Mouse (Mus musculus) CH12.LX (cell line): ENCODE measurements around the gene Rnd3. TPM values are rescaled to one million over a fixed set of nuclear protein-coding genes. Genes with fewer than 3 reads are reported as not detected.

Experiments used
- DNase-seq: peaks from one replicate; pipeline ENCODE4 v3.0.0-alpha.2; 2013; ENCODE audit errors: extremely low read depth
- H3K27ac ChIP-seq: 2 replicates; pipeline ENCODE4 v1.5.1; 2012; ENCODE audit warnings: low read depth, mild to moderate bottlenecking, control low read depth, moderate library complexity; ENCODE audit not compliant: insufficient read depth
- H3K27me3 ChIP-seq: replicated peaks from 2 replicates; pipeline ENCODE3; 2012; ENCODE audit warnings: inconsistent platforms
- H3K36me3 ChIP-seq, 2 experiments: replicated peaks in 1 of 2; 2 replicates each; pipeline versions ENCODE3 to v1.6.1; 2012; ENCODE audit warnings: inconsistent platforms in 1 of 2, low read length in 1 of 2, mild to moderate bottlenecking in 1 of 2, mixed read lengths in 1 of 2, moderate library complexity in 1 of 2; ENCODE audit not compliant: control insufficient read depth in 1 of 2, insufficient read depth in 1 of 2
- H3K4me1 ChIP-seq, 2 experiments: 2 replicates each; pipeline ENCODE4 v1.6.1; 2012; ENCODE audit warnings: inconsistent platforms in 1 of 2, moderate library complexity in 1 of 2; ENCODE audit not compliant: insufficient read depth in 2 of 2, control insufficient read depth in 1 of 2
- H3K4me2 ChIP-seq: 2 replicates; pipeline ENCODE4 v1.6.1; 2012; ENCODE audit warnings: low read depth, mild to moderate bottlenecking, control low read depth; ENCODE audit not compliant: poor library complexity, insufficient read depth, severe bottlenecking
- H3K4me3 ChIP-seq, 3 experiments: fragments of 150-350 bp in 1 of 3; sonication (generic) in 1 of 3; replicated peaks in 1 of 3; 2 replicates each; pipeline versions ENCODE3 to v1.5.1; 2011 to 2012; ENCODE audit warnings: low read depth in 2 of 3, low read length in 2 of 3, mild to moderate bottlenecking in 2 of 3, moderate library complexity in 2 of 3, control low read depth in 1 of 3, improper control_type of control experiment in 1 of 3, inconsistent platforms in 1 of 3, mixed read lengths in 1 of 3; ENCODE audit not compliant: poor library complexity in 1 of 3
- H3K79me2 ChIP-seq: replicated peaks from 2 replicates; pipeline ENCODE4 v1.6.1; 2012; ENCODE audit warnings: mild to moderate bottlenecking, moderate library complexity; ENCODE audit not compliant: control insufficient read depth, poor library complexity, insufficient read depth, severe bottlenecking; ENCODE audit errors: extremely low read depth
- H3K9ac ChIP-seq: 2 replicates; pipeline ENCODE4 v1.6.1; 2012; ENCODE audit warnings: low read depth, mild to moderate bottlenecking, control low read depth, moderate library complexity; ENCODE audit not compliant: insufficient read depth
- H3K9me3 ChIP-seq: replicated peaks from 2 replicates; pipeline ENCODE3; 2012; ENCODE audit warnings: low read length, inconsistent platforms, mixed read lengths
- BHLHE40 ChIP-seq: IDR thresholded peaks from 2 replicates; pipeline ENCODE4 v1.6.1; 2011; ENCODE audit warnings: mild to moderate bottlenecking, low read depth, low read length, improper control_type of control experiment
- CHD1 ChIP-seq: IDR thresholded peaks from 2 replicates; pipeline ENCODE4 v1.6.1; 2012; ENCODE audit warnings: low read depth, low read length, improper control_type of control experiment, inconsistent platforms
- ELF1 ChIP-seq: IDR thresholded peaks from 2 replicates; pipeline ENCODE4 v1.6.1; 2014; ENCODE audit warnings: low read depth, mild to moderate bottlenecking, inconsistent platforms, low read length, improper control_type of control experiment
- ETS1 ChIP-seq: conservative IDR thresholded peaks from 2 replicates; pipeline ENCODE4 v1.6.1; 2012; ENCODE audit warnings: low read depth, mild to moderate bottlenecking, inconsistent platforms, low read length, improper control_type of control experiment, moderate library complexity
- GABPA ChIP-seq: IDR thresholded peaks from 2 replicates; pipeline ENCODE4 v1.6.1; 2012; ENCODE audit warnings: low read depth, low read length, improper control_type of control experiment, inconsistent platforms; ENCODE audit not compliant: insufficient replicate concordance
- JUN ChIP-seq: IDR thresholded peaks from 2 replicates; pipeline ENCODE4 v1.6.1; 2011; ENCODE audit warnings: low read depth, mild to moderate bottlenecking, low read length, improper control_type of control experiment, moderate library complexity; ENCODE audit not compliant: insufficient read depth
- KAT2A ChIP-seq: IDR thresholded peaks from 2 replicates; pipeline ENCODE4 v1.6.1; 2012; ENCODE audit warnings: low read length, improper control_type of control experiment, inconsistent platforms; ENCODE audit not compliant: insufficient replicate concordance
- MAFK ChIP-seq: IDR thresholded peaks from 2 replicates; pipeline ENCODE4 v1.6.1; 2011; ENCODE audit warnings: low read length, improper control_type of control experiment; ENCODE audit not compliant: insufficient replicate concordance
- MAZ ChIP-seq: IDR thresholded peaks from 2 replicates; pipeline ENCODE4 v1.6.1; 2012; ENCODE audit warnings: low read depth, mild to moderate bottlenecking, inconsistent platforms, low read length, improper control_type of control experiment, moderate library complexity
- NELFE ChIP-seq: IDR thresholded peaks from 2 replicates; pipeline ENCODE4 v1.6.1; 2011; ENCODE audit warnings: low read depth, low read length, improper control_type of control experiment
- NRF1 ChIP-seq: IDR thresholded peaks from 2 replicates; pipeline ENCODE4 v1.6.1; 2014; ENCODE audit warnings: low read depth, mild to moderate bottlenecking, inconsistent platforms, low read length, improper control_type of control experiment, moderate library complexity
- POLR2A ChIP-seq: IDR thresholded peaks from 2 replicates; pipeline ENCODE4 v1.6.1; 2011; ENCODE audit warnings: low read depth, mild to moderate bottlenecking, improper control_type of control experiment, low read length
- RCOR1 ChIP-seq: conservative IDR thresholded peaks from 2 replicates; pipeline ENCODE4 v1.6.1; 2012; ENCODE audit warnings: low read depth, mild to moderate bottlenecking, inconsistent platforms, low read length, improper control_type of control experiment
- SIN3A ChIP-seq: IDR thresholded peaks from 2 replicates; pipeline ENCODE4 v1.6.1; 2012; ENCODE audit warnings: low read length, improper control_type of control experiment, inconsistent platforms
- SMC3 ChIP-seq: IDR thresholded peaks from 2 replicates; pipeline ENCODE4 v1.6.1; 2011; ENCODE audit warnings: low read depth, low read length, improper control_type of control experiment
- TCF12 ChIP-seq: IDR thresholded peaks from 2 replicates; pipeline ENCODE4 v1.6.1; 2014; ENCODE audit warnings: low read depth, mild to moderate bottlenecking, inconsistent platforms, low read length, improper control_type of control experiment
- UBTF ChIP-seq: IDR thresholded peaks from 2 replicates; pipeline ENCODE4 v1.6.1; 2012; ENCODE audit warnings: low read depth, mild to moderate bottlenecking, inconsistent platforms, low read length, improper control_type of control experiment, moderate library complexity
- USF1 ChIP-seq: IDR thresholded peaks from 2 replicates; pipeline ENCODE4 v1.6.1; 2014; ENCODE audit warnings: low read depth, mild to moderate bottlenecking, inconsistent platforms, low read length, improper control_type of control experiment
- USF2 ChIP-seq: conservative IDR thresholded peaks from 2 replicates; pipeline ENCODE4 v1.6.1; 2011; ENCODE audit warnings: low read depth, low read length, improper control_type of control experiment
- ZMIZ1 ChIP-seq: IDR thresholded peaks from 2 replicates; pipeline ENCODE4 v1.6.1; 2012; ENCODE audit warnings: low read depth, mild to moderate bottlenecking, inconsistent platforms, low read length, improper control_type of control experiment
- dilution Hi-C: fragments of 300-500 bp; cut with MboI; formaldehyde crosslinking; loops from 2 replicates; pipeline ENCODE4 v1.14.3; 2020; ENCODE audit warnings: low sequenced_read_pairs; ENCODE audit not compliant: extremely low pct_unique_long_range_greater_than_20kb, extremely low pct_ligation_motif_present
- in situ Hi-C: fragments of 300-500 bp; cut with MboI; formaldehyde crosslinking; loops from 3 replicates; pipeline ENCODE4 v1.14.3; 2019; ENCODE audit warnings: low sequenced_read_pairs, low pct_ligation_motif_present, low pct_unique_long_range_greater_than_20kb, mixed read lengths
- polyA plus RNA-seq: library from polyadenylated mRNA; unstranded; fragments of >175 nt; gene quantifications from 2 replicates; pipeline ENCODE4 v1.2.1, GENCODE M21; 2012; ENCODE audit warnings: low read depth; ENCODE audit not compliant: insufficient read length
- total RNA-seq, 2 experiments: library from RNA; depleted of rRNA; stranded (reverse); fragments of 300-350 nt in 1 of 2; fragments of >200 nt in 1 of 2; gene quantifications; 2 replicates each; pipeline ENCODE4 v1.2.3; 2012 to 2014

The Rnd3 gene
- total and polyA plus RNA-seq, 3 experiments, result 0.08 to 1.5 (median 0.80) TPM

DNA sequence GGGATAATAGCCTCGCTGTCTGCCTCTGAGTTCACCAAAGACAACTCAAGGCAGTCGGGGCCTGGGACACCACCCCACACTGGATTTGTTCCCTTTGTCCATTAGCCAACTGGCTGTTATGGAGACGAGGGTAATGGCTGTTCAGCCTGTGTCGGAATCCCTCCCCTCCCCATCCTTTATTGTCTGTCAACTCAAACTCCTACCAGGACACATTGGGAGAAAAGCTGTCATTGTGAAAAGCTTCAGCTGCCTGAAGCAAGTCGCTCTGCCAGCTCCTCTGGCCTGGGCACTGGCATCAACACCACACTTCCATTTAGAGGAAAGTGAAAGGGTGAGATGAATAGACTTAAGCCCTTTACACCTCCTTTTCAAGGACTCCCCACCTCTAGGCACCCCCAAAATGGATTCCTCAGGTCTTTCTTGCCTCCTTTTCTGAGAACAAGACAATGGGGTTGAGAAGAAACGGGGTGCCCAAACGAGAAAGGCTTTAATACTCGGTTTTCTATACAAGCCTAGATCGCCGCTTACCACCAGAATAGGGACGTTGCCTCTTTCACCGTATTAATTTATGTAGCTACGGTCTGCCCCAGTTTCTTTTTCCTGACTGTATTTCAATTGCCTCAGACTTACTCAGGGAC, 66.1 kb downstream of the Rnd3 start:
- Histone ChIP-seq H3K4me1 (peaks cover 0 to 6% of the 10 kb centered on the region in 2 experiments; a peak in 1 of 4 replicates), H3K4me2 (no peak overlapping the region), H3K27ac (no peak overlapping the region), H3K4me3 (no peak overlapping the region), H3K36me3 (no peaks in the 10 kb centered on the region), H3K79me2 (no peaks in the 10 kb centered on the region), H3K9ac (no peak overlapping the region), H3K27me3 (no peaks in the 10 kb centered on the region), H3K9me3 (no peaks in the 10 kb centered on the region)
- no peak for DNase-seq
- in situ Hi-C loops (no loop called here), dilution Hi-C loops (no loop called here)
- TF ChIP-seq ELF1, result no peak
- TF ChIP-seq MAZ, result no peak
- no peak for TF ChIP-seq CHD1
- no peak for TF ChIP-seq MAFK
- TF ChIP-seq USF1, result no peak
- TF ChIP-seq TCF12, result no peak
- no peak for TF ChIP-seq ETS1
- TF ChIP-seq ZMIZ1, result no peak
- TF ChIP-seq POLR2A, result no peak
- TF ChIP-seq KAT2A, result no peak
- TF ChIP-seq USF2, result no peak
- TF ChIP-seq GABPA, result no peak
- TF ChIP-seq SMC3, result no peak
- TF ChIP-seq NELFE, result no peak
- no peak for TF ChIP-seq RCOR1
- TF ChIP-seq NRF1, result no peak
- no peak for TF ChIP-seq UBTF
- TF ChIP-seq JUN, result no peak
- TF ChIP-seq BHLHE40, result no peak
- no peak for TF ChIP-seq SIN3A
